Mouse (Mus musculus) kidney, embryonic 14.5 days (tissue): ENCODE data around the gene Tbl1xr1. TPM values are rescaled to one million over a fixed set of nuclear protein-coding genes. Genes with fewer than 3 reads are reported as not detected.

Experiments
- ATAC-seq: fragments of 200-750 bp; cut with Nextera tagmentation; 2 replicates; pipeline ENCODE4 v1.8.0; 2017; ENCODE audit warnings: moderate number of reproducible peaks, mild to moderate bottlenecking, moderate TSS enrichment, moderate library complexity; ENCODE audit not compliant: low FRiP score, low TSS enrichment
- H3K27ac ChIP-seq: fragments of 300-500 bp; sonication (generic); 2 replicates; pipeline ENCODE4 v1.5.1; 2014; ENCODE audit warnings: low read depth, mild to moderate bottlenecking, low read length, moderate library complexity, mixed read lengths
- H3K27me3 ChIP-seq: fragments of 300-500 bp; sonication (generic); 2 replicates; pipeline ENCODE4 v1.6.1; 2014; ENCODE audit warnings: mild to moderate bottlenecking, low read length; ENCODE audit not compliant: control insufficient read depth, insufficient read depth
- H3K36me3 ChIP-seq: fragments of 300-500 bp; sonication (generic); 2 replicates; pipeline ENCODE4 v1.6.1; 2014; ENCODE audit warnings: low read length, mixed read lengths; ENCODE audit not compliant: control insufficient read depth, insufficient read depth
- H3K4me1 ChIP-seq: fragments of 300-500 bp; sonication (generic); 2 replicates; pipeline ENCODE4 v1.6.1; 2014; ENCODE audit warnings: low read length, mixed read lengths; ENCODE audit not compliant: control insufficient read depth, insufficient read depth
- H3K4me2 ChIP-seq: fragments of 300-500 bp; sonication (generic); replicated peaks from 2 replicates; pipeline ENCODE4 v1.6.1; 2014; ENCODE audit warnings: low read depth, mild to moderate bottlenecking, low read length
- H3K4me3 ChIP-seq: fragments of 300-500 bp; sonication (generic); 2 replicates; pipeline ENCODE4 v1.5.1; 2014; ENCODE audit warnings: mild to moderate bottlenecking, low read length
- H3K9ac ChIP-seq: fragments of 300-500 bp; sonication (generic); 2 replicates; pipeline ENCODE4 v1.6.1; 2014; ENCODE audit warnings: low read depth, mild to moderate bottlenecking, low read length, moderate library complexity
- H3K9me3 ChIP-seq: fragments of 300-500 bp; sonication (generic); 2 replicates; pipeline ENCODE4 v1.6.1; 2016; ENCODE audit warnings: low read length; ENCODE audit not compliant: control insufficient read depth
- WGBS: fragments of 180-500 bp; shearing (Covaris S2); extraction: QIAGEN DNeasy Blood & Tissue Kit; methylation state at CpG from one replicate; pipeline ENCODE4 v1.1.7; 2014; 5-methylcytosine and 5-hydroxymethylcytosine counted together
- polyA plus RNA-seq: library from polyadenylated mRNA; unstranded; fragments of >200 nt; fragmentation: Nextera tagmentation; extraction: Ambion mirVana; gene quantifications from 2 replicates; pipeline ENCODE4 v1.2.1, GENCODE M21; 2014

The Tbl1xr1 gene
- polyA plus RNA-seq, 1 experiment from 2014 or later: 39.7 TPM

DNA sequence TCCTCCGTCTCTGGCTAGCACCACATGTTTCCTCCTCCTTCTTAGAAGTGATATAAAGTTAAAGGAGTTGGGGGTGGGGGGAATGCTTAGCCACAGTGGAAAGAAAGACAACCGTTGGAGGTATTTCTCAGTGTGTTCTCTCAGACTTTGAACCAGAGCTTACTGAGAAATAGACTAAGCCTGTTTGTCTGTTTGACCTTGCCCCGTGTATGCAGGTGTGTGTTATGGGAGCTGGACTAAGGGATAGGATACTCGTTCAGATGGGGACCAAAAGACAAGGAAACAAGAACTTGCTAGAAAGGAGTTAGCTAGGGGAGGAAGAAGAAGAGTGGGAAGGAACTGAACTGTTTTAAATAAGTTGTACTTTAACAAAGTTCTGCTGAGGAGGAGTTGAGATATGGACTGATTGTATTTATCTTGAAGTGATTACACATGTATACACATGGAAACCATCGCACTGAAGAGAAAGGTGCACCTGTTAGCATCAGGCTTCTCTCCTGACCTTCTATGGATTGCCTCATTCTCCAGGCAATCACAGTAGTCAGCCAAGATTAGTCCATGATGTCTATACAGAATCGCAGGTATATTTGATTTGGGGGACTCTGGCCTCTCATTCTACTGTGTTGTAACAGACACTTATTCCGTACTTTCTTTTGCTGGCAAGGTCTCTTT lies 117.9 kb downstream of the Tbl1xr1 start:
- no peaks in the 10 kb centered on the region for H3K4me1 ChIP-seq
- H3K9me3 ChIP-seq: no peaks in the 10 kb centered on the region
- peaks cover 56% of the 10 kb centered on the region for H3K36me3 ChIP-seq
- no peaks in the 10 kb centered on the region for H3K27me3 ChIP-seq
- no peak overlapping the region for H3K4me3 ChIP-seq
- H3K9ac ChIP-seq: no peak overlapping the region
- 92% methylated on average over 7 of the region's 7 CpGs for WGBS
- no peak overlapping the region for H3K4me2 ChIP-seq
- no peak for ATAC-seq
- H3K27ac ChIP-seq: no peak overlapping the region

DNA sequence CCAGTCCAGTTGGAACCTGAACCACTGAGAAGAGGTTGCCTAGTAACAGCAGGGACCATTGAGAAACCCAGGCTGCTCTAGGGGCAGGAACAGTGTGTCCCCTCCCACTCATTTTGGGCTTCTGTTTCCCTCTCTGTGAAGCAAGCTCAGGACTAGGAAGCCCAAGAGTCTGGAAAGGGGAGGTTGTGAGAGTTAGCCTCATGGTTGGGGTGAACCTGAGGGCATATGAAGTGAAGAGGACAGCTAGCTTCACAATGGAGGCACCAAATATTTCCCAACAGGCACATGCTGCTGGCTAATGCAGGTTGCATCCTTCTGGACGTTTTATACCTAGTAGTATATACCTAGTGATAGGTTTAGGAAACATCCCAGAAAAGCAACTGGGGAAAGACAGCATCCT lies 122.3 kb downstream of the Tbl1xr1 start:
- WGBS: 87% methylated on average over 1 of the region's 1 CpGs

DNA sequence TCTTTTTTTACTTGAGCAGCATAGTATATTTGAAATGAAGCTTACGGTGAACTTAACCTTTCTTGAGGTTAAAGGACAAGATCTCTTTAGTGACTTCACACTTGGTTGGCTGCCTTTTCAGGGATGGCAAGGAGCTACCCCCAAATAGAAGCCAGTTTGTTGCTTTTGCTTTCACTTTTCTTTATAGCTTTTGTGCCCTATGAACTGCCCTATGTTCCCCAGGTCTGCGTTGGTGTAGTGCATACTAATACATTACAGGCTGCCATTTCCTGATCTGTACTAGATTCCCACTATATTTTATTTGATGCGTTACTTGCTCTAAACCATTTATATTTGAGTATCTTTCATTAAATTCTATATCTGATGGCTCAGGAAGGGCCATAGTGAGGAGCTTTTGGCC lies 127.7 kb downstream of the Tbl1xr1 start:
- Histone ChIP-seq H3K9me3 (no peaks in the 10 kb centered on the region), H3K27ac (no peak overlapping the region), H3K27me3 (no peaks in the 10 kb centered on the region), H3K4me2 (no peak overlapping the region), H3K9ac (no peak overlapping the region), H3K4me3 (no peak overlapping the region), H3K36me3 (peaks cover 36% of the 10 kb centered on the region), H3K4me1 (no peaks in the 10 kb centered on the region)
- ATAC-seq: no peak
- 56% methylated on average over 3 of the region's 3 CpGs for WGBS

More for the DNA sequence above, 122.3 kb downstream of the Tbl1xr1 start:
- Histone ChIP-seq H3K36me3 (peaks cover 53% of the 10 kb centered on the region; the same call in 1 of the 2 replicates), H3K4me1 (no peaks in the 10 kb centered on the region), H3K9me3 (no peaks in the 10 kb centered on the region), H3K4me2 (no peak overlapping the region), H3K4me3 (no peak overlapping the region), H3K27ac (no peak overlapping the region), H3K9ac (no peak overlapping the region), H3K27me3 (no peaks in the 10 kb centered on the region)
- ATAC-seq: no peak

DNA sequence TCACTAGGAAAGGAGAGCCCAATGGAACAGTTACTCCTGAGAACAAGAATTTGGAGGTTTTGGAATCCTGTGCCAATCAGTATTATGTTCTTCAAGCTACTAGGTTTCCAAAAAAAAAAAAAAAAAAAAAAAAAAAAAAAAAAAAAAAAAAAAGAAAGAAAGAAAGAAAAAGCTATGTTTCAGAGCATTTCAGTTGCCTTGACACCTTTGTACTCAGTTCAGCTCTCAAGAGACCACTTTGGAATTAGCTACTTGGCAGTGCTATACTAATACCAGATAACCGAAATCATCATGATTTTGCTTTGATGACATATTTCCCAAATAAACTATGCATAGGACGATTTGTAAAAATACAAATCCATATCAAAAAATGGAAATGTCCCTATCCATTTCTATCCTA lies 145.1 kb downstream of the Tbl1xr1 start:
- no peak for ATAC-seq
- 90% methylated on average over 2 of the region's 2 CpGs for WGBS
- Histone ChIP-seq H3K4me2 (no peak overlapping the region), H3K9ac (no peak overlapping the region), H3K9me3 (no peaks in the 10 kb centered on the region), H3K27ac (no peak overlapping the region), H3K4me1 (no peaks in the 10 kb centered on the region), H3K36me3 (no peaks in the 10 kb centered on the region; the same call in 1 of the 2 replicates), H3K4me3 (no peak overlapping the region), H3K27me3 (no peaks in the 10 kb centered on the region)

DNA sequence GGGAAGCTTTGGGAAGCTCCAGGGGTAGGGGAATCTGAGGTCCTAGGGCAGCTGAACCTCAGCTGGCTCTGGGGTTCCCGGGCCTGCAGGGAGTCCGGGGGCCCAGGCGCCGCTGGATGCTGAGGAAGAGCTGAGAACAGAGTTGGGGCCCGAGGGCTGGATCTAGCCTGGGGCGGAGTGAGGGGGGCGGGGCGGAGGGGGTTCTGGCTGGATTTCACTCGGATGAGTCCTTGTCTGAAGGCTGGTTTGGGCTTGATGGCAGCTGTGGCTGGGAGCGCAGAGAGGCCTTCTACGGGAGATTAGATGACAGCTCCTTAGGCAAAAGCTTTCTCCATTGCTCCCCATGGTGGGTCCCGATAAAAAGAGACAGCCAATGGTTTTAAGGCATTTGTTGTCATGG lies 145.9 kb downstream of the Tbl1xr1 start:
- no peaks in the 10 kb centered on the region for H3K9me3 ChIP-seq
- no peak overlapping the region for H3K4me2 ChIP-seq
- WGBS: 58% methylated on average over 12 of the region's 12 CpGs
- no peak for ATAC-seq
- H3K27ac ChIP-seq: no peak overlapping the region
- H3K4me3 ChIP-seq: no peak overlapping the region
- H3K4me1 ChIP-seq: no peaks in the 10 kb centered on the region
- no peaks in the 10 kb centered on the region for H3K27me3 ChIP-seq
- H3K36me3 ChIP-seq: no peaks in the 10 kb centered on the region; the same call in 1 of the 2 replicates
- H3K9ac ChIP-seq: no peak overlapping the region

DNA sequence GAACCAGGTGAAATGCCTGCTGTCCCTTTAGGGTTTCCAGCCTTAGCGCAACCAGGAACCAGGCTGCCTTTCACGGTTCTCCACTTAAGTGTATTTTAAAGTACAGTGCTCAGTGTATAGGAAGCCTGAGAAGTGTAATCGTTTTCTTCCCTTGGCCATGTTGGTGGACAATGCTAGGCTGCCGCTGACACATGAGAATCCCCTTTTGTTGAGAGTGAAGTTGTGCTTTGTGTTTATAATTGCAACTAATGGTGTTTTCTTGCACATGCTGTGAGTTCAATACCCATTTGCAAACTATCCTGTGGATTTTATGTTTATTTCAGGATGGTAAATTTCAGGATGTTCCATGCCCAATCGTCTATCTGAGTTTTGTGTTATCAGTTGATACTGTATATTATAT lies 146.6 kb downstream of the Tbl1xr1 start:
- no peak for ATAC-seq
- H3K4me3 ChIP-seq: no peak overlapping the region

DNA sequence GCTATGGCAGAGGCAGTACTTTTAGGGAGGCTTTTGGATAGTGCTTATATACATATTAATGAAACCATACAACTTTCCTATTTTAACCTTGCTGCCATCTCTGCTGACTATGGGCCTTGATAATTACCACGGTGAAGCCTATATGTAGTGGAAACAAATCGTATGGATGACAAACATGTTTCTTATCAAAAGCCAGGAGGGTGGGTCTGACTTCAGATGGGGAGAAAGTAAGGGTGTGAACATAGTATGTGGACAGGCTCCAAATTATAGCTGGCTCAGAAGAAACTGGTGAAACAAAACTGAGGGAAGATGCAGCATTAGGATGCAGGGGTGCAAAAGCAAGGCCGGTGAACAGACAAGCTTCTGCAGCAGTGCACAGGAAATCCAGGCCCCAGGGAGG lies 151.6 kb downstream of the Tbl1xr1 start:
- H3K4me1 ChIP-seq: no peaks in the 10 kb centered on the region
- H3K36me3 ChIP-seq: no peaks in the 10 kb centered on the region
- ATAC-seq: no peak
- no peak overlapping the region for H3K9ac ChIP-seq
- H3K4me2 ChIP-seq: no peak overlapping the region
- H3K27ac ChIP-seq: no peak overlapping the region
- H3K4me3 ChIP-seq: no peak overlapping the region
- 77% methylated on average over 3 of the region's 3 CpGs for WGBS
- no peaks in the 10 kb centered on the region for H3K9me3 ChIP-seq
- H3K27me3 ChIP-seq: no peaks in the 10 kb centered on the region

More for the DNA sequence above, 146.6 kb downstream of the Tbl1xr1 start:
- no peaks in the 10 kb centered on the region for H3K4me1 ChIP-seq
- H3K4me2 ChIP-seq: no peak overlapping the region
- H3K27ac ChIP-seq: no peak overlapping the region
- H3K27me3 ChIP-seq: no peaks in the 10 kb centered on the region
- no peak overlapping the region for H3K9ac ChIP-seq
- no peaks in the 10 kb centered on the region for H3K36me3 ChIP-seq
- WGBS: 94% methylated on average over 5 of the region's 5 CpGs
- H3K9me3 ChIP-seq: no peaks in the 10 kb centered on the region

DNA sequence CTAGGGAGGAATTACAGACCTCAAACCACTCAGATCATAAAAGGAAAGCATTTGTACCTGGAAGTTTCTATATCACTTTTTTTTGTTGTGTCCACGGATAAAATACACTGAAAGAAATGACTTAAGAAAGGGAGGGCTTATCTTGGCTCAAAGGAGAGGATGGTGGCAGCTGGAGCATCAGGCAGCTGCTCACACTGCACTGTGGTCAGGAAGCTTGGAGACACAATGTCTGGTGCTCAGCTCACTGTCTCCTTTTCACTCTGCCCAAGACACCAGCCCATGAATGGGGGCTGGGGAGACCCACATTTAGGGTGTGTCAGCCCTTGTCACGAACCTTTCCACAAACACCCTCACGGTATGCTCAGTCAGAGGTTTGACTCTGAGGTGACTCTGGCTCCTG lies 154.2 kb downstream of the Tbl1xr1 start:
- Histone ChIP-seq H3K4me2 (no peak overlapping the region), H3K27me3 (no peaks in the 10 kb centered on the region), H3K4me3 (no peak overlapping the region), H3K4me1 (no peaks in the 10 kb centered on the region), H3K9ac (no peak overlapping the region), H3K36me3 (no peaks in the 10 kb centered on the region), H3K27ac (no peak overlapping the region), H3K9me3 (no peaks in the 10 kb centered on the region)
- ATAC-seq: no peak
- WGBS: 65% methylated on average over 3 of the region's 3 CpGs

DNA sequence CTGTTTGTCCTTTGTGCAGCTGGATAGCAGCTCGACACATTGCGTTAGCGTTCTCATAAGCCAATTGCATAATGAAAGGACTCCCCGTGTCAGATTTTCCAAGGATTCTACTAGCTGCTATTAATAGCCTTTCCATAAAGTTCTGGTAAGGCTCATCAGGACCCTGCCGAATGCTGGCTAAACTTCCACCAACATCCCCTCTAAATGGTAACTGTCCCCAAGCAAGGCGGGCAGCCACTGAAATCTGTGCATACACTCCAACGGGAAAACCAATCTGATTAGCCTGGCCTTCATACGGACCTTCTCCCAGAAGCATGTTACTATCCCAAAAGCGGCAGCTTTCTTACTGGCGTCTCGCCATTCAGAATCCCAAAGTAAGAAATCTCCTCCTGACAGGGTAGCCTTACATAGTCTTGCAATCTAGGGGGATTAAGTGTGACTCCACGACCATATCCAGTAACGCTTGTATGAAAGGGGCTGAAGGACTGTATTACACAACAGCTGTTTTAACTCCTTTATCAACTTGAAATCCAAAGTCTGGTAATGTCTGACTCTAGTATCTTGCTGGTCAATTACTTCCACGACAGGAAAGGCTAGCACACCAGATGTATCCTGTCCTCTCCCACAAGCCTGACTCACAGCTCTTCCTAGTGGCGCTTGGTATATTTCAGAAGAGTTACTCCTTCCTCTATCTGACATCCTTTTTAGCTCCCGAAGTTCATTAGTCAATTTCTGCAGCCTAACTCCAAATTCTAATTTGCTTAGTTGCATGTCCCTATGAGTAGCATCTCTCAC lies 161.9 kb downstream of the Tbl1xr1 start:
- no peak for ATAC-seq
- H3K4me1 ChIP-seq: no peaks in the 10 kb centered on the region
- no peak overlapping the region for H3K9ac ChIP-seq
- WGBS: 84% methylated on average over 16 of the region's 16 CpGs
- H3K9me3 ChIP-seq: peaks cover 4% of the 10 kb centered on the region
- no peak overlapping the region for H3K4me3 ChIP-seq
- H3K4me2 ChIP-seq: no peak overlapping the region
- H3K27me3 ChIP-seq: no peaks in the 10 kb centered on the region
- no peak overlapping the region for H3K27ac ChIP-seq
- H3K36me3 ChIP-seq: no peaks in the 10 kb centered on the region
